Mouse (Mus musculus): ENCODE data around the gene Ngf. TPM values are rescaled to one million over a fixed set of nuclear protein-coding genes. Genes with fewer than 3 reads are reported as not detected.

Gene Ngf
- polyA plus RNA-seq, 1 experiment from 2014 or later: 1.5 TPM

GRCm38 (mm10) chr3:102556645-102557044, 86.9 kb downstream of the Ngf start:
- no peak for DNase-seq (ENCODE audit: low spot score)

More at GRCm38 (mm10) chr3:102556645-102557044, 86.9 kb downstream of the Ngf start:
- Histone ChIP-seq H3K36me3 (ENCODE audit: control insufficient read depth, insufficient read depth, low read length) (no peaks in the 10 kb centered on the region), H3K27ac (ENCODE audit: low read depth, low read length) (no peak overlapping the region), H3K27me3 (replicated peaks; ENCODE audit: control insufficient read depth, insufficient read depth, low read length) (no peaks in the 10 kb centered on the region), H3K4me1 (ENCODE audit: control insufficient read depth, insufficient read depth, low read length) (no peaks in the 10 kb centered on the region), H3K4me3 (ENCODE audit: low read depth, low read length) (no peak overlapping the region), H3K9me3 (replicated peaks; ENCODE audit: control insufficient read depth, low read length) (no peaks in the 10 kb centered on the region), H3K4me2 (ENCODE audit: low read length) (no peak overlapping the region), H3K9ac (ENCODE audit: low read length) (no peak overlapping the region)
- ATAC-seq: no peak

All from forebrain, embryonic 14.5 days (tissue).